Mouse (Mus musculus) liver, adult (tissue): ENCODE results near the gene Car10.

Experiments used
- GATA4 ChIP-seq: IDR thresholded peaks from 2 replicates; pipeline ENCODE4 v1.6.1; 2014; ENCODE audit warnings: mild to moderate bottlenecking, low read length; ENCODE audit not compliant: insufficient replicate concordance

Gene Car10

DNA sequence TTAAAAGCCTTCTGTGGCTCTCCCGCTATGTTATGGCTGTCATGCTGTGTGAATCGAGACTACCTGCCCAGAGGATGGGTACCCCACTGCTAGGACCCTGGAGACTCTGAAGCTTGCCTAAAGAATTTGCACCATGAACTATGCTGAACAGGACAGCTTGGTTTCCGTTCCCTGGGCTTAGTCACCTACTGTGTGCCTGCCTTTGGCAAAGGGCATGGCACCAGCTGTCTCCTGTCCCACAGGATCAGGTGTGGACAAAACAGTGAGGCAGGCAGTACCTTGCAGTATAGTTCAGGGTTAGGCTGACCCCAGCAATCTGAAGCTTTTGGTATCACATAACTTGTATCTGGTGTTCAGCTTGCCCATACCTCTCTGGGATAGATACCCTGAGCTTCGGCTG, 25.9 kb downstream of the Car10 start:
- no peak for TF ChIP-seq GATA4

GRCm38 (mm10) chr11:93126466-93126865, 28.6 kb downstream of the Car10 start:
- no peak for TF ChIP-seq GATA4

- TF ChIP-seq GATA4: no peak
Observed at GRCm38 (mm10) chr11:93128481-93128880, 30.7 kb downstream of the Car10 start.

GRCm38 (mm10) chr11:93137841-93138240, 40.0 kb downstream of the Car10 start:
- no peak for TF ChIP-seq GATA4

DNA sequence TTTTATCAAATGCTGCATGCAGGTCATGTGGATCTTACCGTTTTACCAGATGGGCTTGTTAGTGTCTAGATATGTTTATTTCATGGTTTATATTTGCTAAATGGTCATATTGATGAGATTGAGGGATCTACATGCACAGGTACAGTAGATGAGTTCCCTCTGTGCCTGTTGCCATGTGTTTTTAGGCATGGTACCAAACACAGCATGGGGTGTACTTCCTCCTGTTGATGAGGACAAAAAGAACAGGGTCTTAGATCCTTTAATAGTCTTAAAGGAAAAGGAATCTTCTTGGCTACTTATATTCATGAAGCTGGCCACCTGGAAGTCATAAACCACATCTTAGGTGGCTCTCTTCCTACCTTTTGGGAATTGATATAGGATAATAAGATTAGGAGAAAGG, 43.9 kb downstream of the Car10 start:
- no peak for TF ChIP-seq GATA4

DNA sequence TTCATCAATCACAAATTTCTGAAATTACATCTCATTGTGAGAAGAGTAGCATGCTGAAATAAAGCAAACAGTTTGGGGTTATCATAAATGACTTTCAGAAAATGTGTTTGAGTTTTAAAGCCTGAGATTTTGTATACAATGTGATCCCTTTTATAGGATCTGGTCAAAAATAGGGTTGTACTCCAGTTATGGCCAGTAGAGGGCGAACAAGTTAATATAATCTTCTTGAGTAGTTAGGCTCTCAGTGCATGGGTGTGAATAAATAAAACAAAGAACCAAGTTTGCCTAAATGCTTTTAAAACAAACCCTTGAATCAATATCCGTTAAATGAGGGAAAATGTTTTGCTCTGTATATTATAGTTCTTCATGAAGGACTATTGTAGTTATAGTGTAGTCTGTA, 46.7 kb downstream of the Car10 start:
- TF ChIP-seq GATA4: no peak

- no peak for TF ChIP-seq GATA4
Observed at GRCm38 (mm10) chr11:93154910-93155309, 57.1 kb downstream of the Car10 start.

DNA sequence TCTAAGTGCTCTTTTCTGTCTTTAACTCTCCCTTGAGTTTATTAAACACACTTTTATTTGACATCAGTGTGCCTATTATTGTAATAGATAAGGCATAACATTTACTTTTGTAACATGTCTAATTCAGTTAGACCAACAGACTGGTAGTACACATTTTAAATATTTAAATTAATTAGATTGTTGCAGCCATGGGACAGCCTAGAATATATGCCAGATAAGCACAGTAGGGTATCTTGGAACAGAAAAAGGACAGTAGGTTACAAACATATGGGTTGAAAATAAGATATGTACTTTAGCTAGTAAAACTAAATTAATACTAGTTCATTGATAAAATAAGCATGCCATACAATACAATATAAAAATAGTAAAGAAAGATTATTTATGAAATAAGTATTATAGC, 74.6 kb downstream of the Car10 start:
- TF ChIP-seq GATA4: no peak

- TF ChIP-seq GATA4: no peak
Observed at GRCm38 (mm10) chr11:93173533-93174308, 75.9 kb downstream of the Car10 start.

DNA sequence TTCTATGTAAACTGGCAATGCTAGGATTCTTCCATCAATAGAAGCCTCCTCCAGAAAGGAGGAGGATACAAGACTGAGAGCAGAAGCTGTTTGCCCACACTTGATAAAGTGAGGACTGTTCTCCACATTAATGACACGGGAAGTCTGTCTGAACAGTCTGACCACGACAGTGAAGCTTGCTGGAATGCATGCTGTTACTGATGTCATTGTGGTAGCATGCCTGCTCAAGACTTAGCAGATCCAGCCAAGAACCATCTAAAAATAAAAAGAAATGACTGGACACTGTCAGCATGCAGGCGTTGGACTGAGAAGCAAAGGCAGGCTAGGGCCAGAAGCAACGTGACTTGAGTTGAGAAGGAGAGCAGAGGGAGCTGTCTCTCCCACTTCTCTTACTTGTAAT, 87.6 kb downstream of the Car10 start:
- TF ChIP-seq GATA4: no peak

GRCm38 (mm10) chr11:93186163-93186562, 88.3 kb downstream of the Car10 start:
- TF ChIP-seq GATA4: no peak

DNA sequence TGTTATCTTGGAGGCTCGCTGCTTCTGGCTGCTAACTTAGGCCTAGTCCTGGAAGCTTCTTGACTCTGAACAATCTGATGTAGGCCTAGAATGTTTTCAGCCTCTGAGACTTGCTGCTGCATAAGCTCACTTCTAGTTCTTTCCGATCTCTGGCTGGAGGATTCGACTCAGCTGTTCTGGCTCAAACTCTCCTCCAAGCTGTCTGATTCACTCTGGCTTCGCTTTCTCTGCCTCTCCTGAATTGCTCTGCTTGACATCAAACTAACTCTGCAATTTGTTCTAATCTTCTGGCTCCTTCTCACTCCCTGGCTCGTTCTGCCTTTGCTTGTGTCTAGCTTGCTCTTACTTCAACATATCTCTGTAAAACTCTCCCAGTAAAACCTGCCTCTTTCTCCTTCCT, 90.8 kb downstream of the Car10 start:
- TF ChIP-seq GATA4: no peak

- no peak for TF ChIP-seq GATA4
Observed at GRCm38 (mm10) chr11:93200046-93200445, 102.2 kb downstream of the Car10 start.

GRCm38 (mm10) chr11:93217457-93217856, 119.6 kb downstream of the Car10 start:
- TF ChIP-seq GATA4: no peak

DNA sequence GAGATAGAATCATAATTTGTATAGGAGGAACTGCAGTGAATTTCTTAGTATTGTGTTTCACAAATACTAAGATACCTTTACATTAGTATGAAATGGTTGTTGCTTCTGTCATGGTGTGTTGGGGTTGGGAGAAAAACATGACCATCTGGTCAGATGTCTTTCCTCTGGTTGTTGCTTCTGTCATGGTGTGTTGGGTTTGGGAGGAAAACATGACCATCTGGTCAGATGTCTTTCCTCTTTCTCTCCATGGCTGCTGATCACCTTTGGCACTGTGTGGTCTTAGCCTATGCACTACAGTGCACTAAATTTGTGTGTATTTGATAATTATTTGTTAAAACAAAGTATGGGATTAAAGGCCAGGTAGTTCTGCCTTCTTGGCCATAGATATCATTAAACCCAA, 132.2 kb downstream of the Car10 start:
- no peak for TF ChIP-seq GATA4

GRCm38 (mm10) chr11:93249771-93250265, 152.0 kb downstream of the Car10 start:
- TF ChIP-seq GATA4: no peak

DNA sequence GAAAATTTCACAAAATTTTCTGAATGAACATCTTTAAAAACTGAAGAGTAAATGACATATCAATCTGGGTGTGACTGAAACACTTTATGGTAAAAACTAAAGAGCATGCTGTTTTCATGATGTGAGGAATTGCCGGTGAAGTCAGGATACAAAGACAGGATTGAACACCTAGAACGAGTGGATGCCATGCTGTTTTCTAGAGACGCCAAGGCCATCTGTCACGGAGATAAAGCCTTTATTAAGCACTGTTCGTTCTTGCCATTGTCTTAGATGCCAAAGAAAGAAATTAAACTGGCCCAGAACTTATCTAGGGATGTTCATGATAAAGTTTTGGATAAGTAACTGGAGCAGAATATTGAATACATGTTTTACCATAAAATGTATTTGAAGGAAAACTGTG, 153.9 kb downstream of the Car10 start:
- no peak for TF ChIP-seq GATA4

GRCm38 (mm10) chr11:93263979-93264378, 166.2 kb downstream of the Car10 start:
- no peak for TF ChIP-seq GATA4

DNA sequence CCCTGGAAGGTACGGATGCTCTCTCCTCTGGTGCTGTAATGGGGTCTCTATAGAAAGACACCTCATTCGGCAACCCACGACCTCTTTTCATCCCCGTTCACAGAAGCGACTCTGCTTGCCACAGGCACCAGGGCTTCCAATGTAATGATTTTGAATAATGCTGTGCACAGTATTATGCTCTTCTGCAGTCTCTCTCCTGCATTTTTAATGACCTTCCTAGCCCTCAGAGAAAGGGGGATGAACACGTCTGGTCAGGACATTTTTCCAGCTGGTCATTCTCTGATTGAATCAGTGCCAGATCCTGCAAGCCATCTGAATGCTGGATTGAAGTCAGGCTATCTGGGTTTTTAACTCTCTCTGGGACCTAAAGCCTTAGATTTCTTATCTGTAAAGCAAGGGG, 174.2 kb downstream of the Car10 start:
- TF ChIP-seq GATA4: no peak
